Mouse (Mus musculus): ENCODE data around the gene Gprc5b. TPM values are rescaled to one million over a fixed set of nuclear protein-coding genes. Genes with fewer than 3 reads are reported as not detected.
A peak's percentile ranks its signal among the peaks of the same experiment; 100 is the strongest.

Gprc5b gene
- total RNA-seq, 2 experiments from 2014 or later = 18.3 to 21.0 TPM

GRCm38 (mm10) chr7:118989275-118989856 is 5.6 kb downstream of the Gprc5b start:
- no peak for DNase-seq

GRCm38 (mm10) chr7:118986369-118986768 is 8.6 kb downstream of the Gprc5b start:
- DNase-seq = no peak

GRCm38 (mm10) chr7:118985786-118986185 is 9.2 kb downstream of the Gprc5b start:
- no peak for DNase-seq

GRCm38 (mm10) chr7:118983961-118984360 is 11.1 kb downstream of the Gprc5b start:
- no peak for DNase-seq

- DNase-seq = no peak
Observed at GRCm38 (mm10) chr7:118982586-118982985, 12.4 kb downstream of the Gprc5b start.

GRCm38 (mm10) chr7:118981831-118982230 is 13.2 kb downstream of the Gprc5b start:
- DNase-seq = no peak

GRCm38 (mm10) chr7:118981346-118981745 is 13.7 kb downstream of the Gprc5b start:
- peak; percentile 41 for DNase-seq

GRCm38 (mm10) chr7:118979708-118980107 is 15.3 kb downstream of the Gprc5b start:
- no peak for DNase-seq

GRCm38 (mm10) chr7:118979121-118979520 is 15.9 kb downstream of the Gprc5b start:
- DNase-seq = no peak

GRCm38 (mm10) chr7:118977167-118977543 is 17.9 kb downstream of the Gprc5b start:
- no peak for DNase-seq

- peak; percentile 76 for DNase-seq
Observed at GRCm38 (mm10) chr7:118976414-118977166, 18.4 kb downstream of the Gprc5b start.

- DNase-seq = peak; percentile 25
Observed at GRCm38 (mm10) chr7:118975837-118976236, 19.2 kb downstream of the Gprc5b start.

- no peak for DNase-seq
Observed at GRCm38 (mm10) chr7:118973377-118973776, 21.6 kb downstream of the Gprc5b start.

GRCm38 (mm10) chr7:118972306-118972705 is 22.7 kb downstream of the Gprc5b start:
- no peak for DNase-seq

GRCm38 (mm10) chr7:118971499-118971898 is 23.5 kb downstream of the Gprc5b start:
- DNase-seq = no peak

- no peak for DNase-seq
Observed at GRCm38 (mm10) chr7:118968870-118969269, 26.1 kb downstream of the Gprc5b start.

GRCm38 (mm10) chr7:118965198-118965597 is 29.8 kb downstream of the Gprc5b start:
- DNase-seq = no peak

GRCm38 (mm10) chr7:118964777-118965176 is 30.2 kb downstream of the Gprc5b start:
- no peak for DNase-seq

GRCm38 (mm10) chr7:118959209-118959608 is 35.8 kb downstream of the Gprc5b start:
- no peak for DNase-seq

- DNase-seq = no peak
Observed at GRCm38 (mm10) chr7:118956616-118957246, 38.3 kb downstream of the Gprc5b start.

- DNase-seq = no peak
Observed at GRCm38 (mm10) chr7:118954968-118955367, 40.0 kb downstream of the Gprc5b start.

- no peak for DNase-seq
Observed at GRCm38 (mm10) chr7:118953626-118954282, 41.3 kb downstream of the Gprc5b start.

- no peak for DNase-seq
Observed at GRCm38 (mm10) chr7:118949749-118950148, 45.3 kb downstream of the Gprc5b start.
